Mouse (Mus musculus): ENCODE results near the gene Lyrm9.
A peak's percentile ranks its signal among the peaks of the same experiment; 100 is the strongest.

The Lyrm9 gene

DNA sequence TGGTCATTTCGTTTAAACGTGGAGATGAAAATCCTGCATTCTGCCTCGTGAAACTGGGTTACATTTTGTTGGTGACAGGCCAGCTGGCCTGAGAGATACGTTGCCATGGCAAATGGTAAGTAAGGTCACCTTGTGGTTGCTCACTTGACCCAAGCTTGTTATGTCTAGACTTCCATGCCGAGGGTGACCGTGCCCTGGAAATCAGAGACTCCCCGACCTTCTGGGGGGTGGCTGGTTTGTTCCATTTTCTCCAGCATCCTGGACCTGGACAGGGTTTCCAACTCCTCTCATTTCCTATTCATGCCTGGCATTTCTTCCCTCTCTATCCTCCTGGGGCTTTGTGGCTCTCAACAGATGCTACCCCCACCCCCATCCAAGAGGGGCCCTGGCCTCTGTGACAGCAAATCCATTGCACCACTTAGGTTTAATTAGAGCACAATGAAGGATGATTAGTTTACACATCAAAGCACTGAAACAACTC, 11.9 kb upstream of the Lyrm9 start:
- DNase-seq (ENCODE audit: low spot score): peak; percentile 70

DNA sequence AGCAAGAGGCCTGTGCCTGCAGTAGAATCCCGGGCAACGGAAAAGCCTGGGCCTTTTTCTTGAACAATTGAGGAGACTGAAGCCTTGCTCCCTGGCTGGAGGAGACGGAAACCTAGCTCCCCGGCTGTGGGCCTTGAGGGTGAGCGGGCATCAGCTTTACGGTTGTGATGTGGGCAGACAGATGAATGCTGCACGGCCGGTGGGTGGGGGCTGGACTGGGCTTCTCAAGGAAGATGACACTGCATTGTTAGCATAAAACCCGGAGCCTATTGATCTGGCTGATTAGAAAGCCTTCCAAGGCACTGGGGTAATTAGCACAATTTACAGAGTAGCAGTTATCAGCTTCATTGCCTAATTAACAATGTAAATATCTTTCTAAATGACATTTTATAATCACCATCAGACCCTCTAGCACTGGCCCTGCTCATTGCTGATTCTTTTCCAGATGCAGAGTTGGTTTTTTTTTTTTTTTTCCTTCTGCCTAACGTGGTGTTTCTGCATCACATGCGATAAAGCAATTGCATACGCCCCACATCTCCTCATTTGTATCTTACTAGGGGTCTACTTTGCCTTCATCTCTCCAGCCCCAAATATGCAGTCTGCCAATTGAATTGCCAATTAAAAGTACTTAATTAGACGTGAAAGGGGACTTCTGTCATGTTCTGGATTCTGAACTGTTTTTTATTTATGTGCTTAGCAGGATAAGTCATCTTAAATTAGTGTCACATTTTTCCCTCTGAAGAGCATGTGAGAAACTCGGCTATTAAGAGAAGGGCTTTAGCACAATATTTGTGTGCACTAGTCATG, 10.2 kb upstream of the Lyrm9 start:
- peak; percentile 92 for DNase-seq (ENCODE audit: low spot score)

GRCm38 (mm10) chr11:78817311-78818022, 8.9 kb upstream of the Lyrm9 start:
- peak; percentile 76 for DNase-seq (ENCODE audit: low spot score)

- peak; percentile 73 for DNase-seq (ENCODE audit: low spot score)
These were observed 5.9 kb upstream of the Lyrm9 start for GRCm38 (mm10) chr11:78820337-78821000.

GRCm38 (mm10) chr11:78822792-78823498, 3.4 kb upstream of the Lyrm9 start:
- peak; percentile 82 for DNase-seq (ENCODE audit: low spot score)

DNA sequence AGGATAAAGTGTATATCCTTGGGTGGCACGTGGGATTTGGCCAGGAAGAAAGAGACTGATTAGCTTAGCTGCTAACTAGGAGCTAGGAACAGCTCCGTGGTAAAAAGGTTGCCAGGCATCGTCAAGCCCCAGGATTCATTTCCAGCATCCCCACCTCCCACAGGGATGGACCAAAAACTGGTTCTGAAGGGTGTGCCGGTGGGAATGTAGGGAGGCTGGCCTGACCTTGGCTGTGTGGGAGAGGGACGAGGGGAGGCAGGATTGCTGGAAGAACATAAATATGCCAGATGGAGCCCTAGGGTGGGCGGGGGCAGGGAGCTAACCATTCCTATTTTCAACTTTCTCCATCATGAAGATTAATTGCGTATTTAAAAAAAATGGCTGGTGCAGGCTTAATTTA, 1.2 kb downstream of the Lyrm9 start:
- no peak for DNase-seq (ENCODE audit: low spot score)

DNA sequence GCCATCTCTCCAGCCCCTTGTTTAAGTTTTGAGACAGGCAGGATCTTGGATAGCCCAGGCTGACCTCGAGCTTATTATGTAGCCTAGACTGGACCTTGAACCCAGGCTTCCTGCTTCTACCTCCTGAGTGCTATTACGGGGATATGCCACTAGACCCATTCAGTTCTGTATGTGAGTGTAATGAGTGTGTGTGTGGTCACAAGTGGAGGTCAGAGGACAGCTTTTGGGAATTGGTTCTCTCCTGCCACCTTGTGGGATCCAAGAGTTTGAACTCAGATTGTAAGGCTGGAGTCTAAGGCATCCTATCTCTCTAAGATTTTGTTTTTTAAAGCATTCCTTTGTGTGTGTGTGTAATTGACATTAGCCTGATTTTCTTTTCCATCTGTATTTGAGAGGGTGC, 2.0 kb downstream of the Lyrm9 start:
- DNase-seq (ENCODE audit: low spot score): peak; percentile 77

DNA sequence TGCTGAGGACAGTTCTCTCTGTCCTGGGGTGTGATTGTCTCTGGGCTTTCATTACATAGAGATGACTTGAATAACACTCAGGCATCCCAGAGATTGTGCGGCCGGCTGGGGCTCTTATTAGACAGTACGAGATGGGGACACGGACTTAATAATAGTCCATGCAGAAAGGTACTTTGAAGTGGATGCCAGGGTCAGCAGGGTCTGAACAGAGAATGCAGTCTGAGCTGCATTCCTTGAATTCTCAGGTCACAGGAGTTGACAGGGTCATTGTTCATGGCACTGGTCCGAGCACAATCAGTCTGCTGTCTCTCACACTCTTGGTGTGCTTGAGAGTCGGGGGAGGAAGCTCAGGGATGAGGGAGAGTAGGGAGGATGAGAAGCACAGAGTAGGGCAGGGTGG, 3.0 kb downstream of the Lyrm9 start:
- no peak for DNase-seq (ENCODE audit: low spot score)

DNA sequence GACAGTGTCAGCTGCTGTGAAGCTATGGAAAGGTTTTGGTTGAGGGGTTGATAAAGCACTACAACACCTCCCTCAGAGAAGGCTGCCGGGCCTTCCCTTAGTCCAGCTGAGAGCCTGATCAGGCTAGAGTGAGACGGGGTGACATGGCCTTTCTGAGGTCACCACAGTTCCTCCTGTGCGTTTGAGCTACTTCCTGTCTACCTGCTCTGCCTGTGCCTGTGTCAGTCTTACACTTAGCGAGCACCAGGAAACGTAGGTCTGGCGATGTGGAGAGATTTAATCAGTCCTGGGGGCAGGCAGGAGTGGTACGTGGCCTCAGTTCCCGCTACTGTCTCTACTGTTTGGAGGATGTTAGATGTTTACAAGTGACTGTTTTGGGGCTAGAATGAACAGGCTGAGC, 3.8 kb downstream of the Lyrm9 start:
- DNase-seq (ENCODE audit: low spot score): no peak

DNA sequence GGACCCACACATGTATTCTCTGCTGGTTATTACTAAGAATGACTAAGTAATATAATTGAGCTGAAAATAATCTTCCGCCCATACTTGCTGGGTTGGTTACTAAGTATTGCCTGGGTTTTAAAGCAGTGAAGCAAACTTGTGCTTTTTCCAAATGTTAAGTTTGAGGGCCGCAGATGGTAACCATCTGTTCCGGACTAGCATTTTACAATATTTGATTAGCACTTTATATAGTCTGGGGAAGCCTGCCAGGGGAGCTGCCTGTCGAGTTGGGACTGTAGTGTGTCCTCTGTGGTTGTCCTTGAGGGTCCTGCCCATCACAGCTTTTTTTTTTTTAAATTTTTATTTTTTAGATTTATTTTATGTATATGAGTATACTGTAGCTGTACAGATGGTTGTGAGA, 5.3 kb downstream of the Lyrm9 start:
- no peak for DNase-seq (ENCODE audit: low spot score)

DNA sequence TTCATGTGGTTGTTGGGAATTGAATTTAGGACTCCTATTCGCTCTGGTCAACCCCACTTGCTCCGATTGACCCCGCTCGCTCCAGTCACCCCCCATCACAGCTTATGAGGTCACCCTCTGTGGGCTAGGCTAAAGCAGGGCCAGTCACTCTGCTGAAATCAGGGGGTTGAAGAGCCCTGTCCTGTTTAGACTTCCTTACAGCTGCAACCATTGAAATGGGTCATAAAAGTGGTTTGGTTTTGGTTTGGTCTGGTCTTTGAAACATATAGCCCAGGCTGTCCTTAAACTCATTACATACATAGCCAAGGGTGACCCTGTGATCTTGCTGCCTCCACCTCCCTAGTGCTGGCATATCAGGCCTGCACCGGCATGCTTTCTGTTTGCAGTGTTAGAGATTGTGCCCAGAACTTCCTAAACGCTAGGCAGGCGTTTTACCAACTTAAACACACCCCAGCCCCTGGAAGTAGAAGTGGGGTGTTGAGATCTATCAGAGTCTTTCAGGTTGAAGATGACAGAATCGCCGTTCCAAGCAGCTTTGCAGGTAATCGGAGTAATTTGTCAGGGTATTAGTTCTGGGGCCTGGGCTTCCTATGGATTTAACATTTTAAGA, 5.8 kb downstream of the Lyrm9 start:
- DNase-seq (ENCODE audit: low spot score): no peak

DNA sequence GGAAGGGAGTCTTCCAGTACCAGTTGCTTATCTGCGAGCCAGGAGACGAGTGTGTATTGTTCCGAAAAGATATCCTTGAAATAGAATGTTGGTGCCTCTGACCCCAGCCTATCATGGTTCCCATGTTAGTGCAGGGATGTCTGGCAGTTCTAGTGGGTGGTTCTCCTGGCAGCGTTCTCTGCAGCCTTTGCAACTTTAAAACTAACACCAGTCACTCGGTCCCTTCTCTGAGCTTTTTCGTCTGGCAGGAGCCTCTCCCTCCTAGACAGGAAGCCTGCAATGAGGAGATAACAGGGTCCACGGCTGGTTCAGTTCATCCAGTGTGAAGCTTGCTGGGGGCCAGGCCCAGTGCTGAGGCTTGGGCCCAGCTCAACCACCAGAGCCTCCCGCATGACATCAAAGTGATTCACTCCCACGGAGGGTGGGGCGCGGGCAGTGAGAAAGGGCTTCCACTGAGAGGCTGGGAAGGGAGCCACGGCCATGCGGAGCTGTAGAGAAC, 6.5 kb downstream of the Lyrm9 start:
- no peak for DNase-seq (ENCODE audit: low spot score)

GRCm38 (mm10) chr11:78836486-78836885, 10.1 kb downstream of the Lyrm9 start:
- DNase-seq (ENCODE audit: low spot score): peak; percentile 72

DNA sequence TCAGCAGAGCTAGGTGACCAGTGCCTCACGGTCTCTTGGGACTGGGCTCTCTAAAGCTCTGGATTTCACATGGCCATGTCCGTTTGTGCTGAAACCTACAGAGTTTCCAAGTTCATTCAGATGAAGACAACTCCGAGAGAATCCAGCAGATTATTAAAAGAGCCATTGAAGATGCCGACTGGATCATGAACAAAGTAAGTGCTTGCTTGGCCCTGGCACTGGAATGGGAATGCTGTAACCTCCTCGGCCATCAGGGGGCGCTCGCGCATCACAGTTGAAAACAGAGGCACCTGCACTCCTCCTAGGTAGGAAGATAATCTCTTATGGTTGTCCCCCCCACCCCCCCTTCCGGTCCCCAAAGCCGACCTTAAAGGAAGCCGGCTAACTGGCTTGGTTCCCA, 11.6 kb downstream of the Lyrm9 start:
- peak; percentile 80 for DNase-seq (ENCODE audit: low spot score)

DNA sequence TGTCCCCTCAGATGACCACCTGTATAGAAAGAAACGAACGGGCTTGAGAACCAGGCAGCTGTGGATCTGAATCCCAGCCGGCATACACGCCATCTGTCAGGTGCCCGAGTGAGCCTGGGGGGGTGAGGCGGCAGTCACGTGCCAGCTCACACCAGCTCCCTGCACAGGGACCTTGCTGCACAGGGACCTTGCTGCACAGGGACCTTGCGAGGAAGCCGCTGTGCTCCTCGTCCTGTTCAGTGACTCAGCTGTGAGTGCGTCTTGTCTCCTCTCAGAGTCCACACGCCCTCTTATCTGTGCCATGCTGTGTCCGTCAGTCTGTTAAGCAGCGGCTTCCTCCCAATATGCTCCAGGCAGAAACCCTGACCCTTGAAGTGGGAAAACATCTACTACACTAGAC, 13.1 kb downstream of the Lyrm9 start:
- no peak for DNase-seq (ENCODE audit: low spot score)

GRCm38 (mm10) chr11:78840141-78840540, 13.8 kb downstream of the Lyrm9 start:
- no peak for DNase-seq (ENCODE audit: low spot score)

DNA sequence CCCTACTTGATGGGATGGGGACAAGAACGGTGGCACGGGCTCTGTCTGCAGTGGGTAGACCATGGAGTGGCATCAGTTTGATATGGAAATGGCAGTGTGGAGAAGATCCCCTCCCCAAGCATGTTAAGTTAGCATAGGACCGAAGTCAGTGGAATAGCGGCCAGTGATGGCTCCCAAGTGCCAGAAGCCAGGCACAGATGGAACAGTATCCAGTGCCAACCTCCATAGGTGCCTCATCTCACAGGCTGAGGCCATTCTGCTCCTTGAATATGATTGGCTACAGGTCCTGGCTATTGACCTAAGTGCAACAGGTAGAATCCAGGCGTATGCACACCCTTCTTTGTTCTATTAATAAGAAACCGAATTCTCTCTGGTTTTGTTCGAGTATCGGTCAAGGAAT, 15.6 kb downstream of the Lyrm9 start:
- no peak for DNase-seq (ENCODE audit: low spot score)

DNA sequence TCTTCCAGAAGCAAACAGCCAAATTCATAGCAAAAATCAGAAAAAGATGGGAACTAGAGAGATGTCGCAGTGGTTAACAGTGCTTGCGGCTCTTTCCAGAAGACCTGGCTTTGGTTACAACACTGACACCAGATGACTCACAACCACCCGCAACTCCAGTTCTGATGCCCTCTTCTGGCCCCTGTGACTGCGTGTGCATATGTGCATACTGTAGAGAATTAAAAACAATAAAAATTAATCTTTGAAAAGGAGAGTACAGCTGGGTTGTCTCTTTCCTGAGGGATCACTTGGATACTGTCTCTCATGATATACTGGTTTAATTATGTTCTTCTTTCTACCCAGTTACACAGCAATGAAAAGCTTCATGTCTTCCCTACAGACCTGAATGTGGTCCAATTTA, 20.2 kb downstream of the Lyrm9 start:
- DNase-seq (ENCODE audit: low spot score): no peak

DNA sequence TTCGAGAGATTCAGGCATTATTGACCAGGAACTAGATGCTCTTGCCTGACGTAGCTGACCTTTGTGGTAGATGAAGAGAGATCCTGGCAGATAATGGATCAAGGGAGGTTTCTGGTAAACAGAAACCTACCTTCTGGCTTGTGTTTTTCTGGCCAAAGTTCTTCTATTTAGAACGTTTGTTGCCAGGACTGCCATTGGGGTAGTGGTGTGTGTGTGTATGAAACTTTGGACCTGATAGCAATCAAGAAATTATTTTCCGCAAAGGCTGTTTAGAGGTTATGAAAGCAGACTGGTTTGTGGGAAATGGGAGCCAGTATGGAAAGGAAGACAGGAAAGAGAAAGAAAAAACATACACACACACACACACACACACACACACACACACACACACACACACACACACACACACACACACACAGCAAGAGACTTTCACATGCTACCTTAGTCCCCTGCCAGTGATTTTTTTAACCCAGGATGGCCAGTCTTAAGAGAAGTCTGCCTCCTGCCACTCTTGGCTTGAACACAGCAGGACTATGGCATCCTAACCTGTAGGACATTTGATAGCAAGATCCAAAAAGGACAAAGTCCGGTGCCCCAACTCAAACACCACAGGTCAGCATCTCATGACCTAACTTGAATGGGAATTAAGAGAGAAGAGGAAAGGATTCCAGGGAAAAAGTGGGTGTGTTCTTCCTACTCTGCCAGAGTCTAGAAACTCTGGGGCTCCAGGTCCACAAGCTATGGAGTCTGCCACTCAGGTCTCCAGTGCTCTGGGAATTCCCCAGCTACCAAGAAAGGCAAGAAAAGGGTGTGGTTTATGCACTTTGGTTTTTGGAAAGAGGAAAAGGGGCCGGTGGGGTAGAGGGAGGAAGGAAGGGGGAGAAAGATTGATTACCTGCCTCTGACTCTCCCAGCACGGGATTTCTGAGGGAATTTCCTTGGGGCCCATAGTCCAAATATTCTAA, 21.8 kb downstream of the Lyrm9 start:
- DNase-seq (ENCODE audit: low spot score): no peak

GRCm38 (mm10) chr11:78849859-78850258, 23.5 kb downstream of the Lyrm9 start:
- no peak for DNase-seq (ENCODE audit: low spot score)

All from retina, embryonic 14.5 days (tissue).